Mouse (Mus musculus): ENCODE data around the gene Hist1h2ad. TPM values are rescaled to one million over a fixed set of nuclear protein-coding genes. Genes with fewer than 3 reads are reported as not detected.
"Not testable (repeated sequence)": the region's sequence is repeated elsewhere in the genome, so short reads cannot be mapped to it uniquely, and the experiment has no call there.

Hist1h2ad gene
- 1.2 and 4.3 TPM in 2 replicates for polyA plus RNA-seq (2015; fragmentation: Nextera tagmentation; extraction: Ambion mirVana)

GRCm38 (mm10) chr13:23573898-23574524 lies at the start of gene Hist1h2ad, which contains the start of gene Hist1h2bf:
TSS of gene Hist1h2ad (plus strand) at chr13:23574381.
TSS of gene Hist1h2bf (minus strand) at chr13:23574196.
- Histone ChIP-seq H3K4me1 (replicated peaks) (peaks cover 45% of the 10 kb centered on the region), H3K4me3 (replicated peaks) (peak within 1 kb of the TSS; percentile 64), H3K4me2 (peak within 1 kb of the TSS; percentile 81), H3K9ac (peak within 1 kb of the TSS; percentile 92), H3K27ac (peak within 1 kb of the TSS; percentile 97)
- not testable (repeated sequence) for H3K36me3 ChIP-seq; H3K9me3 ChIP-seq (replicated peaks); H3K27me3 ChIP-seq
- DNase-seq (peak; percentile 93), ATAC-seq (ENCODE audit: low read depth) (peak; percentile 77)
- WGBS (ENCODE audit: insufficient replicate concordance) = under 1% methylated on average over 42 of the region's 42 CpGs

DNA sequence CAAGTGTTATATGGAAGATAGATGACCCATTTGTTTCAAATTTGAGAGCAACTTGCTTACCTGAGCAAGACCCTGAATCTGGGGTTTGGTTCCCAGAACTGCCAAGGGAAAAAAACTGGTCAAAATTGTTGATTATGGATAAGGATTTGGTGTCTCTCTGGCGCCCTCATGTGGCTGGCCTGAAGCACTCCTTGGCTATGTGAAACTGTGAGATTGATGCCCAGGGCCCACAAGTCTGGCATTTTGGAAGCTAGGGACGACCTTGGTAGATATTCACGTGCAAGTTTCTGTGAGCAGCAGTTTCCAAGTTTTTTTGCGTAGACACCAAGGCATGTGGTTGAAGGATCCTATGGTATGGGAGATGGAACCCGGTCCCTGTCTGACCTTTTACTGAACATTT lies 49.5 kb upstream of the Hist1h2ad start:
- Histone ChIP-seq H3K27me3 (no peaks in the 10 kb centered on the region), H3K9me3 (replicated peaks) (no peaks in the 10 kb centered on the region), H3K4me3 (replicated peaks) (no peak overlapping the region), H3K27ac (no peak overlapping the region), H3K4me2 (peak overlapping the region; percentile 38; the same call in 1 of the 2 replicates), H3K36me3 (no peaks in the 10 kb centered on the region), H3K9ac (no peak overlapping the region), H3K4me1 (replicated peaks) (peaks cover 71% of the 10 kb centered on the region)
- ATAC-seq (ENCODE audit: low read depth) = 0 out of 2 replicates have a peak, but pooled peaks have one; percentile 21
- 10% methylated on average over 5 of the region's 5 CpGs for WGBS (ENCODE audit: insufficient replicate concordance)
- peak; percentile 76 for DNase-seq

- DNase-seq (no peak), ATAC-seq (ENCODE audit: low read depth) (no peak; the same call in 1 of the 2 replicates)
- Histone ChIP-seq H3K27me3 (no peaks in the 10 kb centered on the region), H3K4me3 (replicated peaks) (peak overlapping the region; percentile 54), H3K27ac (peak overlapping the region; percentile 40), H3K36me3 (no peaks in the 10 kb centered on the region), H3K9ac (peak overlapping the region; percentile 57), H3K9me3 (replicated peaks) (no peaks in the 10 kb centered on the region), H3K4me2 (peak overlapping the region; percentile 69), H3K4me1 (replicated peaks) (peaks cover 63% of the 10 kb centered on the region)
- 2% methylated on average over 10 of the region's 10 CpGs for WGBS (ENCODE audit: insufficient replicate concordance)
Observed at GRCm38 (mm10) chr13:23525901-23526300, 48.3 kb upstream of the Hist1h2ad start.

GRCm38 (mm10) chr13:23526312-23526711 lies 47.9 kb upstream of the Hist1h2ad start:
- Histone ChIP-seq H3K27ac (peak overlapping the region; percentile 40; the same call in 1 of the 2 replicates), H3K4me3 (replicated peaks) (peak overlapping the region; percentile 54), H3K9me3 (replicated peaks) (no peaks in the 10 kb centered on the region), H3K9ac (peak overlapping the region; percentile 70), H3K27me3 (no peaks in the 10 kb centered on the region), H3K4me1 (replicated peaks) (peaks cover 59% of the 10 kb centered on the region), H3K36me3 (no peaks in the 10 kb centered on the region), H3K4me2 (peak overlapping the region; percentile 69)
- no peak for ATAC-seq (ENCODE audit: low read depth)
- under 1% methylated on average over 17 of the region's 17 CpGs for WGBS (ENCODE audit: insufficient replicate concordance)
- peak; percentile 84 for DNase-seq

DNA sequence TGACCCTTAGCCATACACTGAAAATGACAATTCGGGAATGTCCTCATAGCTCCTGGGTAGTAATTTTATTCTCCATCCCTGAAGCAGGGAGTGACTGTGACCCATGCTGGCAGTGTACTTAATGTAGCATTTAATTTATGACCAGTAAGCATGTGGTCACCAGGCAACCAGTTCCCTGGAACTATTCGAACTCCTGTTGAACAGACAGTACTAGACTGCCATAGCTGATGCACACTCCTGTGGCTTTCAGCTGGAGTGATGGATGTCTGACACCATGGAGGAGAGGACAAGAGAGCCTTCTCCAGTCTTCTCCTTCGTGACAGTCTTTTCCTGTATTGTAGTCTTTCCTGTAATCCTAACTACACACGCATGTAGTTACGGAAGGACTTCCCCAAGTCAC lies 45.2 kb upstream of the Hist1h2ad start:
- H3K9me3 ChIP-seq (replicated peaks) = no peaks in the 10 kb centered on the region
- WGBS (ENCODE audit: insufficient replicate concordance) = 79% methylated on average over 5 of the region's 5 CpGs
- peak overlapping the region; percentile 51; the same call in 1 of the 2 replicates for H3K9ac ChIP-seq
- no peak overlapping the region for H3K4me2 ChIP-seq
- no peak for DNase-seq
- no peaks in the 10 kb centered on the region for H3K27me3 ChIP-seq
- H3K4me3 ChIP-seq (replicated peaks) = no peak overlapping the region
- ATAC-seq (ENCODE audit: low read depth) = no peak
- H3K27ac ChIP-seq = peak overlapping the region; percentile 15
- H3K4me1 ChIP-seq (replicated peaks) = peaks cover 60% of the 10 kb centered on the region
- no peaks in the 10 kb centered on the region for H3K36me3 ChIP-seq

DNA sequence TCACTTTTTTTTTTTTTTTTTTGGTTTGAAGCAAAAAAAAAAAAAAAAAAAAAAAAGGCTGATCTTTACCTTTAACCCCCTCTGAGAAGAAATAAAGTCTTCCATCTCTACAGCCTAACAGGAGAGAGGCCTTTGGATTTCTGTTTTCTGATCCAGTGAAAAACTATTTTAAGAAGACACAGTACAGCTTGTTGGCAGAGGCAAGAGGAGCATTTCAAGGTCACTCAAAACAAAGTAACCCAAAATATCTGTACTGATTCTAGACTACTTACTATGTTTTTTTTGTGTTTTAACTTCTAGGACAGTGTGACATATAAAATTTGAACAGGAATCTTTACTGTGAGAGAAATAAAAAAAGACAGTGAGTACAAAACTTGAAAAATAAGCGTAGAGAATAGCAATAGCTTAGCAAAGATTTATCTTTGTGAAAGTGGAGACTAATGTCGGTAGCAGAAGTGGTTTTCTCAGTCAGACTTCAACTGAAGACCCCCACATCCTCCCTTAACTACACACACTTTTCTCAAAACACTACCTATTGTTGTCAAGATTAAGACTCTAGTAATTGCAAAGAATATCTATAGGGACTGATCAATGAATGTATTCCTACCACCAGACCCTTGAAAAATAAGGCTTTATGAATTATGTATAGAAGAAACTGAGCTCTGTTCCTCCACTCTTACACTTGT lies 44.6 kb upstream of the Hist1h2ad start:
- 28% methylated on average over 2 of the region's 2 CpGs for WGBS (ENCODE audit: insufficient replicate concordance)
- H3K4me3 ChIP-seq (replicated peaks) = peak overlapping the region; percentile 63
- no peak for ATAC-seq (ENCODE audit: low read depth)
- peak overlapping the region; percentile 98 for H3K27ac ChIP-seq
- H3K9me3 ChIP-seq (replicated peaks) = no peaks in the 10 kb centered on the region
- peaks cover 56% of the 10 kb centered on the region for H3K4me1 ChIP-seq (replicated peaks)
- DNase-seq = no peak
- no peaks in the 10 kb centered on the region for H3K27me3 ChIP-seq
- H3K36me3 ChIP-seq = no peaks in the 10 kb centered on the region
- H3K9ac ChIP-seq = peak overlapping the region; percentile 84
- peak overlapping the region; percentile 65 for H3K4me2 ChIP-seq

GRCm38 (mm10) chr13:23530181-23530900 lies 43.8 kb upstream of the Hist1h2ad start:
- WGBS (ENCODE audit: insufficient replicate concordance) = under 1% methylated on average over 20 of the region's 20 CpGs
- ATAC-seq (ENCODE audit: low read depth) = no peak

DNA sequence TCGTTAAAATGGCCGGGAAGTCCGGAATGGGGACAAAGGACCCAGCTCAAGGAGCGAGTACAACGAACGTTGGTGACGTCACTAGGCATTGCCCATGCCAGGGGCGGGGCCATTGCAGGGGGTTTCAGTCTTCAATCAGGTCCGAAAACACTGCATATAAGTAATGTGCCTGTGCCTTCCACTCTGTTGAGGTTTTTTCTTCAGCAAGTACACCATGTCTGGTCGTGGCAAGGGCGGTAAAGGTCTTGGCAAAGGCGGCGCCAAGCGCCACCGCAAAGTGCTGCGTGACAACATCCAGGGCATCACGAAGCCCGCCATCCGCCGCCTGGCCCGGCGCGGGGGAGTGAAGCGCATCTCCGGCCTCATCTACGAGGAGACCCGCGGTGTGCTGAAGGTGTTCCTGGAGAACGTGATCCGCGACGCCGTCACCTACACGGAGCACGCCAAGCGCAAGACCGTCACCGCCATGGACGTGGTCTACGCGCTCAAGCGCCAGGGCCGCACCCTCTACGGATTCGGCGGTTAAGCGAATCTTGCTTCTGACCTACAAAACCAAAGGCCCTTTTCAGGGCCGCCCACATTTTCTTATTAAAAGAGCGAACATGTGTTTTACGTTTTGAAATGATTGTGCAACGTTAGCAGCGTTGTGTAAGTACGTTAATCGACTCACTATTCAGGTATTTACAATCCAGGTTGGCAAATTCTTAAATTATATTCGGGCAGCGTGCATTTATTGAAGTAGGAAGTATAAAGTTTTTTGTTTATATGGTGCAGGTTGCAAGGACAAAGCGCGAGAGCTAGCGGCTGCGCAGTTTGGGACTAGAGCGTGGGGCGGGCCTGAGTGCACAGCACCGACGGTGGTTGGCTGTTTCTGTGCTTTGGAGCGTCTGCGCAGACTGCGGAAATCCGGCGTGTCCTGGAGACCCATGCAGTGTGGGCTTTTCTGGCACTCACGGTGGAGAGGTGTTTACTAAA lies 43.0 kb upstream of the Hist1h2ad start, which contains the start of gene Hist1h4h:
Gene Hist1h4h (plus strand): TSS at position 150 of the 975 bp plus-strand sequence.
- DNase-seq (peak; percentile 96), ATAC-seq (ENCODE audit: low read depth) (peak; percentile 63)
- Histone ChIP-seq H3K27ac (peak within 1 kb of the TSS; percentile 98), H3K4me2 (peak within 1 kb of the TSS; percentile 65), H3K9ac (peak within 1 kb of the TSS; percentile 84), H3K27me3 (no peaks in the 10 kb centered on the region), H3K4me3 (replicated peaks) (peak within 1 kb of the TSS; percentile 63), H3K4me1 (replicated peaks) (peaks cover 42% of the 10 kb centered on the region), H3K9me3 (replicated peaks) (no peaks in the 10 kb centered on the region), H3K36me3 (no peaks in the 10 kb centered on the region)
- WGBS (ENCODE audit: insufficient replicate concordance) = under 1% methylated on average over 61 of the region's 70 CpGs

More at GRCm38 (mm10) chr13:23530181-23530900, 43.8 kb upstream of the Hist1h2ad start:
- Histone ChIP-seq H3K36me3 (no peaks in the 10 kb centered on the region), H3K4me2 (peak overlapping the region; percentile 65), H3K9me3 (replicated peaks) (no peaks in the 10 kb centered on the region), H3K9ac (peak overlapping the region; percentile 84), H3K27me3 (no peaks in the 10 kb centered on the region), H3K4me3 (replicated peaks) (peak overlapping the region; percentile 63), H3K4me1 (replicated peaks) (peaks cover 51% of the 10 kb centered on the region), H3K27ac (peak overlapping the region; percentile 98)
- peak; percentile 72 for DNase-seq

DNA sequence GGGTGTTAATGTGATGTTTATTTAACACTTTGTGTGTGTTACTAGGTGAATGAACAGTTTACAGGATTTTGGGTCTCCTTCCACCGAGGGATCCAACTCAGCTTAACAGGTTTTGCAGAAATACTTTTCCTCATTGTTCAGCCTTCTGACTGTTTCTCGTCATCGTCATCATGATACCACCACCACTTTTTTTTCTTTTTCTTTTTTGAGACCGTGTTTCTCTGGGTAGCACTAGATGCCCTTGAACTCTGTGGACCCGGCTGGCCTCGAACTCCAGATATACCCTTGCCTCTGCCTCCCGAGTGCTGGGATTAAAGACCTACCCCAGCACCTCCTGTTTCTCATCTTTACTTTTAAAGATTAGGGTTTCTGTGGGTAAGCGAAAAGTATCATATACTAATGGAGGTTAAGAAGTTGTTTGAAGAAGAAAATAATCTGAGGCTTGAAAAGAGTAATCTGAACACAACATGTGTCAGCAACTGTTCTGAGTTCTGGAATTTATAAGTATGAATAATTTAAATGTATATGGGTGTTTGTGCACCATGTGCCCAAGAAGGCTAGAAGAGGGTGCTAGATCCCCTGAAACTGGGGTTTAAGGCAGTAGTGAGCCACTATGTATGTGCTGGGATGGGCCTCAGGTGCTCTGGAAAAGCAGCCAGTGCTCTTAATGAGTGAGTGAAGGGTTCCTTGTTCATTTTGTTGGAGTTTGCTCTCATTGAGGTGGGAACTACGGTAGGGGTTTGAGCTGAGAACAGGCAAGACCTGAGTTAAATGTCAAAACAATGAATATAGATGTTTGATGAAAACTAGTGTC lies 41.7 kb upstream of the Hist1h2ad start:
- ATAC-seq (ENCODE audit: low read depth) (no peak), DNase-seq (no peak)
- peak overlapping the region; percentile 65 for H3K4me2 ChIP-seq
- peak overlapping the region; percentile 84 for H3K9ac ChIP-seq
- no peaks in the 10 kb centered on the region for H3K36me3 ChIP-seq
- peak overlapping the region; percentile 63 for H3K4me3 ChIP-seq (replicated peaks)
- H3K27ac ChIP-seq = peak overlapping the region; percentile 98
- 13% methylated on average over 9 of the region's 9 CpGs for WGBS (ENCODE audit: insufficient replicate concordance)
- no peaks in the 10 kb centered on the region for H3K9me3 ChIP-seq (replicated peaks)
- peaks cover 42% of the 10 kb centered on the region for H3K4me1 ChIP-seq (replicated peaks)
- no peaks in the 10 kb centered on the region for H3K27me3 ChIP-seq
